Mouse (Mus musculus) C2C12 (cell line): ENCODE results near the gene Psmb9. TPM values are rescaled to one million over a fixed set of nuclear protein-coding genes. Genes with fewer than 3 reads are reported as not detected.

Experiments used
- H3K27me3 ChIP-seq: one replicate; pipeline ENCODE4 v1.6.1; 2011; ENCODE audit not compliant: control insufficient read depth, insufficient read depth, insufficient read length
- H3K36me3 ChIP-seq: one replicate; pipeline ENCODE4 v1.6.1; 2011; ENCODE audit not compliant: control insufficient read depth, insufficient read depth
- H3K4me3 ChIP-seq: one replicate; pipeline ENCODE4 v1.5.1; 2011; ENCODE audit warnings: mild to moderate bottlenecking, control low read depth; ENCODE audit not compliant: poor library complexity, insufficient read depth, severe bottlenecking
- H3K79me2 ChIP-seq: one replicate; pipeline ENCODE4 v1.6.1; 2011; ENCODE audit not compliant: control insufficient read depth, insufficient read depth
- H3K79me3 ChIP-seq: one replicate; pipeline ENCODE4 v1.6.1; 2011; ENCODE audit warnings: low read depth, control low read depth
- H3ac ChIP-seq: one replicate; pipeline ENCODE3; 2011; ENCODE audit warnings: low read depth; ENCODE audit not compliant: control insufficient read depth, insufficient read length
- CEBPB ChIP-seq: IDR thresholded peaks from one replicate; pipeline ENCODE4 v1.6.1; 2011; ENCODE audit warnings: low read depth, mild to moderate bottlenecking, control low read depth, moderate library complexity
- CTCF ChIP-seq: IDR thresholded peaks from one replicate; pipeline ENCODE4 v1.5.1; 2011; ENCODE audit not compliant: control insufficient read depth, insufficient read depth, insufficient read length
- FOSL1 ChIP-seq: IDR thresholded peaks from one replicate; pipeline ENCODE4 v1.8.0; 2011; ENCODE audit warnings: mild to moderate bottlenecking, low read length; ENCODE audit not compliant: poor library complexity, insufficient read depth, severe bottlenecking
- MAX ChIP-seq: IDR thresholded peaks from one replicate; pipeline ENCODE4 v1.6.1; 2011; ENCODE audit warnings: mild to moderate bottlenecking, control low read depth
- MYOD1 ChIP-seq: IDR thresholded peaks from one replicate; pipeline ENCODE4 v1.6.1; 2011; ENCODE audit warnings: low read depth; ENCODE audit not compliant: control insufficient read depth, insufficient read length
- MYOG ChIP-seq: IDR thresholded peaks from one replicate; pipeline ENCODE4 v1.6.1; 2011; ENCODE audit not compliant: control insufficient read depth, insufficient read length; ENCODE audit errors: extremely low read depth
- USF1 ChIP-seq: IDR thresholded peaks from one replicate; pipeline ENCODE4 v1.6.1; 2011; ENCODE audit warnings: low read depth, mild to moderate bottlenecking, control low read depth, moderate library complexity
- polyA plus RNA-seq: library from polyadenylated mRNA; unstranded; fragments of >200 nt; fragmentation: generic; extraction: Trizol; gene quantifications from one replicate; pipeline ENCODE4 v1.2.1, GENCODE M21; 2012; ENCODE audit warnings: missing spikeins

Psmb9 gene
- polyA plus RNA-seq, 1 experiment = 0.07 TPM

DNA sequence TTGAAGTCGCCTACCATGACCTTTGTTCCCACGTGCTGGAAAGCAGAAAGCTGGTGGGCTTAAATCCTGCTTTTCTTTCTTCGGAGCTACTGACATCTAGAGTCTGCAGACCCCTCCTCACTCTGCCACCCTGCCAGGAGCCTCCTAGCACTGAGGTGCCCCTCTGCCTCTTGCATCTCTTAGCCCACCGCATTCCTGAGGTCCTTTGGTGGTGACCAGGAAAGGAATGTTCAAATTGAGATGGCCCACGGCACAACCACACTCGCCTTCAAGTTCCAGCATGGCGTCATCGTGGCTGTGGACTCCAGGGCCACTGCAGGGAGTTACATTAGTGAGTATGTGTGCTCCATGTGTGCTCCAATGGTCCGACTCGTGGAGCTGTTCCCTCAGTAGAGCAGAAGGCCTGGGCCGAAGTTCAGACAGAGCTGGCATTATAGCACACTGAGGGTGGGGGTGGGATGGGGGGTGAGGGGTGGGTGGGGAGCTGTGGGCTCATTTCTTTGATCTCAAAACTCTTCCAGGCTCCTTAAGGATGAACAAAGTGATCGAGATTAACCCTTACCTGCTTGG, 11.6 kb upstream of the Psmb9 start:
- no peak overlapping the region for H3K4me3 ChIP-seq
- TF ChIP-seq CEBPB (no peak), MYOD1 (no peak), MAX (no peak), FOSL1 (no peak), CTCF (no peak), USF1 (no peak), MYOG (no peak)
- H3K79me3 ChIP-seq = no peaks in the 10 kb centered on the region
- no peak overlapping the region for H3ac ChIP-seq
- peaks cover 41% of the 10 kb centered on the region for H3K27me3 ChIP-seq
- no peaks in the 10 kb centered on the region for H3K79me2 ChIP-seq
- no peaks in the 10 kb centered on the region for H3K36me3 ChIP-seq

DNA sequence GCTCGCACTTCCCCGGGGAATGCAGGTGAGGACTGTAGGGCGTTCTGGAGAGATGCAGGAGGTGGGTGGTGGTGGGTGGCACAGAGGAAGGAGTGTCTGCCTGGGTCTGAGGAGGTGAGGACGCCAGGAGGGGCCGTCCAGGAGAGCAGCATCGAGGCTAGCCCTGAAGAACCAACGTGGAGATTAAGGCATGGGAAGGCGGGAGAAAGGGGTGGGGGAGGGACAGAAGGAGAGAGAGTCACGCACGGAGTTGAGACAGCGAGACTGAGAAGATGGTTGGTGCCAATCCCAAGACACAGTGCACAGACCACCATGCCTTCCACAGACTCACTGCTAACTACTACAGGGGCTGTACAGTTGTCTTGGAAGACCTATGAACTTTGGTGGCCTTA, 11.0 kb upstream of the Psmb9 start:
- H3K27me3 ChIP-seq = peaks cover 46% of the 10 kb centered on the region
- H3K79me3 ChIP-seq = no peaks in the 10 kb centered on the region
- no peaks in the 10 kb centered on the region for H3K36me3 ChIP-seq
- no peaks in the 10 kb centered on the region for H3K79me2 ChIP-seq
- TF ChIP-seq USF1 = no peak
- no peak for TF ChIP-seq MYOD1
- no peak for TF ChIP-seq CEBPB
- no peak for TF ChIP-seq CTCF
- no peak overlapping the region for H3ac ChIP-seq
- H3K4me3 ChIP-seq = no peak overlapping the region

DNA sequence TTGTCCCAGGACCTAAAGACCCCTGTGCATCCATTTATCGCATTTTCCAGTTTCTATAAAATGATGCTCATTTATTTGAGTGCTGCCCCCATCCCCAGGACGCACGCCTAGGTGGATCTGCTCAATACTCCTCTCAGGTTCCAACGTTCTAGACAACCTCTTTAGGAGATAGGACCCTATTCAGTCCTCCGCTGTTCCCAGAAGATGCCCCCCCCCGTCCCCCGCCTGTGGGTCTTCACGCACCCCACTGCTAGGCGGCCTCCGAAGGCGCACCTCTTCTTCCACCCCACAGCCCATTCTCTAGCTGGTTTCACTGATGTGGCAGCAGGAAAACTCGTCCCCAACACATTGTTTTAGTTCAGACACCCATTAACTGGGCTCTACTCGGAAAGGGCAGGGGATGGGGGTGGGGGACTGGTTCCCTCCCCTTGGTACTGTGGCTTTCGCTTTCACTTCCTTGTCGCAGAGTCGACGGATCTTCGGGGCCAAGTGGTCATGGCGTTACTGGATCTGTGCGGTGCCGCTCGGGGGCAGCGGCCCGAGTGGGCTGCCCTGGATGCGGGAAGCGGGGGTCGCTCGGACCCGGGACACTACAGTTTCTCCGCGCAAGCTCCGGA, 10.4 kb upstream of the Psmb9 start:
- no peak overlapping the region for H3K4me3 ChIP-seq
- no peaks in the 10 kb centered on the region for H3K36me3 ChIP-seq
- no peak for TF ChIP-seq FOSL1
- H3K79me2 ChIP-seq = no peaks in the 10 kb centered on the region
- peaks cover 51% of the 10 kb centered on the region for H3K27me3 ChIP-seq
- no peaks in the 10 kb centered on the region for H3K79me3 ChIP-seq
- H3ac ChIP-seq = no peak overlapping the region

DNA sequence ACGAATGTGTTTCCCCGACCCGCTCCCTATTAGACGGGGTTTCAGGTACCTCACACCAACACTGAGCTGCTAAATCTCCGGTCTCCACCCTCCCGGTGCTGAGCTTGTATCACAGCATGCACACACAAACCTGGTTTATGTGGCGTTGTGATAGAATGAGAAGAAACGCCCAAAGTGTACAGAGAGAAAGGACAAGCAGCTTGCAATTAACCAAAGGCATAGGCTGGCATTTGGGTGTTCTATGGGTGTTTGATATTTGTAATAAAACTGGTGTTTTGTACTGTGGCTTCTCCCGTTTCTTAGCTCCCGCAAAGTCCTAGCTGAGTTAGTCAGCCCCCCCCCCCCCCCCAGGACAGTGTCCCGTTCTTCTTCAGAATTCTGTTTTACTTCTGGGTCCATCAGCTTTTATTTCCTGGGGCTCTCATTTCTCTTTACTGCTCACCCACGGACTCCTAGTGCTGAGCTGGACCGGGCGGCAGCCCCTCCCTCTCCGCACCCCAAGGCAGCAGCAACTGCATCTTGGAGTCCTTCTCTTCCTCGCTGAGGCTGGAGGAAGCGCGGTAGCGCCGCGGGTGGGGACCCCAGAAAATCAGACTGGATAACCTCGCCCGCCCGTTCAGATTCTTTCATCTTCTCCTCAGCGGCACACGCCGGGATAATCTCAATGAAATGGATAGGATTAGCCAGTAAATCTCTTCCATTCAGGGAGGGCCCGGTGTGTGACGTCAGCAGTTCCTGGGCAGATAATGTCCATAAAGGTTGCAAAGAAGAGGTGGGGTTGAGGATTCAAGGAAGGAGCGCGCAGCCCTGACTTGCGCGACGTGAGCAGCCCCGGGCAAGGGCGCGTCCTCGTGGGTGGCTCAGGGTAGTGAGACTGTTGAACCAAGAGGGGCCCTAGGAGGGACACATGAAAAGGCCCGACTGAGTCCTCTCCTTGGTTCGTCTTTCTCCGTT, 9.7 kb upstream of the Psmb9 start, which contains the start of gene Psmb8:
Gene Psmb8 (plus strand): TSS at position 781 of the 954 bp plus-strand sequence.
- no peaks in the 10 kb centered on the region for H3K36me3 ChIP-seq
- H3K79me3 ChIP-seq = no peaks in the 10 kb centered on the region
- no peak within 1 kb of the TSS for H3ac ChIP-seq
- H3K79me2 ChIP-seq = no peaks in the 10 kb centered on the region
- H3K27me3 ChIP-seq = peaks cover 57% of the 10 kb centered on the region
- no peak within 1 kb of the TSS for H3K4me3 ChIP-seq
- TF ChIP-seq MYOG (no peak), MAX (no peak)

DNA sequence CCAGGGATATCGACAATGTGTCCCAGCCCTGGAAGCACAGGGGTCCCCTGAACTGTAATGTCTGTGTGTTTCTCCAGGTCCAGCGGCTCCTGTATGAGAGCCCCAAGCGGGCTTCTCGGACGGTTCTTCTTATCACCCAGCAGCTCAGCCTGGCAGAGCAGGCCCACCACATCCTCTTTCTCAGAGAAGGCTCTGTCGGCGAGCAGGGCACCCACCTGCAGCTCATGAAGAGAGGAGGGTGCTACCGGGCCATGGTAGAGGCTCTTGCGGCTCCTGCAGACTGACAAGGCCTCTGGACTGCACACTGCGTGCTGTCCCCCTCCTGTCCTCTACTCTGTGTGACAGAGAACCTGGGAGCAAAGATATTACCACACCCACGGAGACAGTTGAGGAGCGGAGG, 8.9 kb upstream of the Psmb9 start:
- Histone ChIP-seq H3ac (no peak overlapping the region), H3K4me3 (no peak overlapping the region), H3K79me2 (no peaks in the 10 kb centered on the region), H3K79me3 (no peaks in the 10 kb centered on the region), H3K27me3 (peaks cover 62% of the 10 kb centered on the region), H3K36me3 (no peaks in the 10 kb centered on the region)
- no peak for TF ChIP-seq CEBPB

DNA sequence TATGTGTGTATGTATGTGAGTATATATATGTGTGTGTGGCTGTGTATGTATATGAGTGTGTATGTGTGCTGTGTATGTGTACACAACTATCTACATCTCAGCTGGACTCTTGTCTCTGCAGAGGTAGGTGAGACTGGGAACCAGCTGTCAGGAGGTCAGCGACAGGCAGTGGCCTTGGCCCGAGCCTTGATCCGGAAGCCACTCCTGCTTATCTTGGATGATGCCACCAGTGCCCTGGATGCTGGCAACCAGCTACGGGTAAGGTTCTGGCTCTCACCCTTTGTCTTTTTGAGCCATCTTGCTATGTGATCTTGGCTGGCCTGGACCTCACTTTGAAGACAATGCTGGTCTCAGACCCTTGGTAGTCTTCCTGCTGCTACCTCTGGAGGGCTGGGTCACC, 7.2 kb upstream of the Psmb9 start:
- H3K79me3 ChIP-seq = no peaks in the 10 kb centered on the region
- H3K36me3 ChIP-seq = no peaks in the 10 kb centered on the region
- TF ChIP-seq USF1 (no peak), MAX (no peak), MYOD1 (no peak), CTCF (no peak), FOSL1 (no peak), MYOG (no peak), CEBPB (no peak)
- H3K79me2 ChIP-seq = no peaks in the 10 kb centered on the region
- H3K27me3 ChIP-seq = peaks cover 72% of the 10 kb centered on the region
- no peak overlapping the region for H3ac ChIP-seq
- H3K4me3 ChIP-seq = no peak overlapping the region
